Mouse (Mus musculus) G1E (cell line): Measurements from ENCODE around the gene Polr2g.

ENCODE experiments used
- GATA1 ChIP-seq: IDR thresholded peaks from 2 replicates; pipeline ENCODE4 v1.6.1; 2012; ENCODE audit warnings: borderline replicate concordance, low read length, inconsistent platforms, mixed read lengths
- TAL1 ChIP-seq: conservative IDR thresholded peaks from 2 replicates; pipeline ENCODE4 v1.6.1; 2012; ENCODE audit warnings: low read depth, low read length, inconsistent platforms, mixed read lengths

- TF ChIP-seq TAL1, result no peak
- TF ChIP-seq GATA1, result no peak
Observed at GRCm38 (mm10) chr19:8802130-8802821, 3.9 kb upstream of the Polr2g start, which contains the start of gene Zbtb3.
